Mouse (Mus musculus) kidney, adult 2 months (tissue): ENCODE data around the gene Nanos2.

Experiments
- CTCF ChIP-seq: fragments of 200-500 bp; conservative IDR thresholded peaks from 2 replicates; pipeline ENCODE4 v1.5.1; 2011; ENCODE audit warnings: low read depth, mild to moderate bottlenecking, control low read depth, low read length, moderate library complexity, mixed read lengths; ENCODE audit not compliant: insufficient read depth, insufficient read length
- POLR2A ChIP-seq: fragments of 200-500 bp; IDR thresholded peaks from one replicate; pipeline ENCODE4 v1.6.1; 2011; ENCODE audit warnings: low read depth, low read length, control low read depth

DNA sequence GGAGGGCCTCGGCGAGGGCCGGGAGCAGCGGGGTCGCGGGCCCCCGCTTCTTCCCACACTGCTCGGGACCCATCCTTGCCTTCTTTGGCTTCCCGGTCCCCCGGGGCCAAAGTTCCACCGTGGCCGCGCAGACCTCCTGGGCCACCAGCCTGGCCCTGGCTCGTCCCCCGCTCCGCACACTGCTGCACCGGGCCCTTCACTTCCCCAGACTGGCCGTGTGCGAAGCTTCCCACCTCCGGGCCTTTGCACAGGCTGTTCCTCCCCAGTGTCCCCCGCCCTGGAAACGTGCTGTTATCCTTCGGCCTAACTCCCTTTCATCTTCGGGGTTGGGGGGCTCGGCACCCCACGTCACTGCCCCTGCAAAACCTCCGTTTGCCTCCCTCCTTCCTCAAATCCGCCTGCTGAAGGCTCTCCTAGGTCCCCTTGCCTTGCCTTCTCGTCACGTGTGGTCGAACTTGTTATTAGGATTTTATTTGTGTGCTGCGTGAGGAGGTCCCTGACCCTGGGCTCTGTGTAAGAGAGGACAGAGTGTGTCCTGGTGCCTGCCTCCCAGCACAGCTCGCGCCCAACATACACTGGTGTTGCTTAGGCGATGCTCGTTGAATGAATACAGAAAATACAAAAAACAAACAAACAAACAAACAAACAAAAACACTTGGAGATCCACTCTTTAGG lies 37.5 kb downstream of the Nanos2 start:
- TF ChIP-seq POLR2A, result no peak
- TF ChIP-seq CTCF, result no peak
